Mouse (Mus musculus) lung, postnatal 0 days (tissue): ENCODE results near the gene Pygm.

Experiments used
- CTCF ChIP-seq: IDR thresholded peaks from 2 replicates; pipeline ENCODE4 v1.5.1; 2016; ENCODE audit warnings: antibody characterized with exemption, mild to moderate bottlenecking
- EP300 ChIP-seq: IDR thresholded peaks from 2 replicates; pipeline ENCODE4 v1.6.1; 2016; ENCODE audit warnings: antibody characterized with exemption, mild to moderate bottlenecking, control low read depth

DNA sequence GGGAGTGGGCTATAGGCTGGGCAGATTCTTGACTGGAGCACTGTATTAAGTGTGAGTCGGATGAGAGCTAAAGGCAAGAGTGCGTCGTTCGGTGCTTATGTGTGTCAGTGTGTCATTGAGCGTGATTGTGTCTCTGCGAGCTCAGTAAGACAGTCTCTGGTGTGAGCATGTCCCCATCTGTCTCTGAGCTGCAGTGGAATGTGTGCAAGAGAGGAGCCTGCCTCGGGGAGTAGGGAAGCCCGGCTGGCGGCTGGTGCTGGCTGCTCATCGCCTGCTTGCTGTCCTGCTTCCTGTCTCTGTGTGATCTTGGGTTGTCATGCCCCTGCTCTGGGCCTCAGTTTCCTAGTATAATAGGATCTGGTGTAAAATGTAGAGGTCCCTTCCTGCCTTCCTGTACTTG lies 58.8 kb downstream of the Pygm start:
- TF ChIP-seq CTCF (no peak), EP300 (no peak)
